Mouse (Mus musculus) CH12.LX (cell line): ENCODE data around the gene Rab4b. TPM values are rescaled to one million over a fixed set of nuclear protein-coding genes. Genes with fewer than 3 reads are reported as not detected.

ENCODE experiments used
- DNase-seq: peaks from one replicate; pipeline ENCODE4 v3.0.0-alpha.2; 2013; ENCODE audit errors: extremely low read depth
- H3K27ac ChIP-seq: 2 replicates; pipeline ENCODE4 v1.5.1; 2012; ENCODE audit warnings: low read depth, mild to moderate bottlenecking, control low read depth, moderate library complexity; ENCODE audit not compliant: insufficient read depth
- H3K27me3 ChIP-seq: replicated peaks from 2 replicates; pipeline ENCODE3; 2012; ENCODE audit warnings: inconsistent platforms
- H3K36me3 ChIP-seq, 2 experiments: replicated peaks in 1 of 2; 2 replicates each; pipeline versions ENCODE3 to v1.6.1; 2012; ENCODE audit warnings: inconsistent platforms in 1 of 2, low read length in 1 of 2, mild to moderate bottlenecking in 1 of 2, mixed read lengths in 1 of 2, moderate library complexity in 1 of 2; ENCODE audit not compliant: control insufficient read depth in 1 of 2, insufficient read depth in 1 of 2
- H3K4me1 ChIP-seq, 2 experiments: 2 replicates each; pipeline ENCODE4 v1.6.1; 2012; ENCODE audit warnings: inconsistent platforms in 1 of 2, moderate library complexity in 1 of 2; ENCODE audit not compliant: insufficient read depth in 2 of 2, control insufficient read depth in 1 of 2
- H3K4me2 ChIP-seq: 2 replicates; pipeline ENCODE4 v1.6.1; 2012; ENCODE audit warnings: low read depth, mild to moderate bottlenecking, control low read depth; ENCODE audit not compliant: poor library complexity, insufficient read depth, severe bottlenecking
- H3K4me3 ChIP-seq, 3 experiments: fragments of 150-350 bp in 1 of 3; sonication (generic) in 1 of 3; replicated peaks in 1 of 3; 2 replicates each; pipeline versions ENCODE3 to v1.5.1; 2011 to 2012; ENCODE audit warnings: low read depth in 2 of 3, low read length in 2 of 3, mild to moderate bottlenecking in 2 of 3, moderate library complexity in 2 of 3, control low read depth in 1 of 3, improper control_type of control experiment in 1 of 3, inconsistent platforms in 1 of 3, mixed read lengths in 1 of 3; ENCODE audit not compliant: poor library complexity in 1 of 3
- H3K79me2 ChIP-seq: replicated peaks from 2 replicates; pipeline ENCODE4 v1.6.1; 2012; ENCODE audit warnings: mild to moderate bottlenecking, moderate library complexity; ENCODE audit not compliant: control insufficient read depth, poor library complexity, insufficient read depth, severe bottlenecking; ENCODE audit errors: extremely low read depth
- H3K9ac ChIP-seq: 2 replicates; pipeline ENCODE4 v1.6.1; 2012; ENCODE audit warnings: low read depth, mild to moderate bottlenecking, control low read depth, moderate library complexity; ENCODE audit not compliant: insufficient read depth
- H3K9me3 ChIP-seq: replicated peaks from 2 replicates; pipeline ENCODE3; 2012; ENCODE audit warnings: low read length, inconsistent platforms, mixed read lengths
- BHLHE40 ChIP-seq: IDR thresholded peaks from 2 replicates; pipeline ENCODE4 v1.6.1; 2011; ENCODE audit warnings: mild to moderate bottlenecking, low read depth, low read length, improper control_type of control experiment
- CHD1 ChIP-seq: IDR thresholded peaks from 2 replicates; pipeline ENCODE4 v1.6.1; 2012; ENCODE audit warnings: low read depth, low read length, improper control_type of control experiment, inconsistent platforms
- CHD2 ChIP-seq: IDR thresholded peaks from 2 replicates; pipeline ENCODE4 v1.6.1; 2011; ENCODE audit warnings: low read length, improper control_type of control experiment
- CTCF ChIP-seq, 2 experiments: IDR thresholded peaks in 1 of 2; conservative IDR thresholded peaks in 1 of 2; 2 replicates each; pipeline ENCODE4 v1.5.1; 2011 to 2012; ENCODE audit warnings: low read depth in 2 of 2, low read length in 2 of 2, improper control_type of control experiment in 1 of 2, inconsistent platforms in 1 of 2, mild to moderate bottlenecking in 1 of 2, moderate library complexity in 1 of 2
- E2F4 ChIP-seq: IDR thresholded peaks from 2 replicates; pipeline ENCODE4 v1.6.1; 2011; ENCODE audit warnings: low read depth, low read length, improper control_type of control experiment; ENCODE audit not compliant: insufficient replicate concordance
- EP300 ChIP-seq: IDR thresholded peaks from 2 replicates; pipeline ENCODE4 v1.6.1; 2011; ENCODE audit warnings: low read length, improper control_type of control experiment
- ETS1 ChIP-seq: conservative IDR thresholded peaks from 2 replicates; pipeline ENCODE4 v1.6.1; 2012; ENCODE audit warnings: low read depth, mild to moderate bottlenecking, inconsistent platforms, low read length, improper control_type of control experiment, moderate library complexity
- GABPA ChIP-seq: IDR thresholded peaks from 2 replicates; pipeline ENCODE4 v1.6.1; 2012; ENCODE audit warnings: low read depth, low read length, improper control_type of control experiment, inconsistent platforms; ENCODE audit not compliant: insufficient replicate concordance
- JUND ChIP-seq: conservative IDR thresholded peaks from 2 replicates; pipeline ENCODE4 v1.6.1; 2011; ENCODE audit warnings: low read depth, low read length, improper control_type of control experiment
- MEF2A ChIP-seq: IDR thresholded peaks from 2 replicates; pipeline ENCODE4 v1.6.1; 2014; ENCODE audit warnings: low read depth, mild to moderate bottlenecking, inconsistent platforms, low read length, improper control_type of control experiment, borderline replicate concordance
- MXI1 ChIP-seq: IDR thresholded peaks from 2 replicates; pipeline ENCODE4 v1.6.1; 2011; ENCODE audit warnings: mild to moderate bottlenecking, low read depth, low read length, improper control_type of control experiment
- MYC ChIP-seq: IDR thresholded peaks from 2 replicates; pipeline ENCODE4 v1.6.1; 2011; ENCODE audit warnings: low read depth, mild to moderate bottlenecking, improper control_type of control experiment, low read length
- NRF1 ChIP-seq: IDR thresholded peaks from 2 replicates; pipeline ENCODE4 v1.6.1; 2014; ENCODE audit warnings: low read depth, mild to moderate bottlenecking, inconsistent platforms, low read length, improper control_type of control experiment, moderate library complexity
- PAX5 ChIP-seq: IDR thresholded peaks from 2 replicates; pipeline ENCODE4 v1.6.1; 2012; ENCODE audit warnings: low read length, inconsistent platforms, mixed read lengths
- POLR2A ChIP-seq: IDR thresholded peaks from 2 replicates; pipeline ENCODE4 v1.6.1; 2011; ENCODE audit warnings: low read depth, mild to moderate bottlenecking, improper control_type of control experiment, low read length
- RAD21 ChIP-seq: IDR thresholded peaks from 2 replicates; pipeline ENCODE4 v1.6.1; 2011; ENCODE audit warnings: low read depth, mild to moderate bottlenecking, low read length, improper control_type of control experiment, moderate library complexity
- RCOR1 ChIP-seq: conservative IDR thresholded peaks from 2 replicates; pipeline ENCODE4 v1.6.1; 2012; ENCODE audit warnings: low read depth, mild to moderate bottlenecking, inconsistent platforms, low read length, improper control_type of control experiment
- SIN3A ChIP-seq: IDR thresholded peaks from 2 replicates; pipeline ENCODE4 v1.6.1; 2012; ENCODE audit warnings: low read length, improper control_type of control experiment, inconsistent platforms
- TCF12 ChIP-seq: IDR thresholded peaks from 2 replicates; pipeline ENCODE4 v1.6.1; 2014; ENCODE audit warnings: low read depth, mild to moderate bottlenecking, inconsistent platforms, low read length, improper control_type of control experiment
- UBTF ChIP-seq: IDR thresholded peaks from 2 replicates; pipeline ENCODE4 v1.6.1; 2012; ENCODE audit warnings: low read depth, mild to moderate bottlenecking, inconsistent platforms, low read length, improper control_type of control experiment, moderate library complexity
- USF1 ChIP-seq: IDR thresholded peaks from 2 replicates; pipeline ENCODE4 v1.6.1; 2014; ENCODE audit warnings: low read depth, mild to moderate bottlenecking, inconsistent platforms, low read length, improper control_type of control experiment
- ZNF384 ChIP-seq: IDR thresholded peaks from 2 replicates; pipeline ENCODE4 v1.6.1; 2012; ENCODE audit warnings: low read depth, low read length, improper control_type of control experiment, inconsistent platforms
- dilution Hi-C: fragments of 300-500 bp; cut with MboI; formaldehyde crosslinking; loops from 2 replicates; pipeline ENCODE4 v1.14.3; 2020; ENCODE audit warnings: low sequenced_read_pairs; ENCODE audit not compliant: extremely low pct_unique_long_range_greater_than_20kb, extremely low pct_ligation_motif_present
- in situ Hi-C: fragments of 300-500 bp; cut with MboI; formaldehyde crosslinking; loops from 3 replicates; pipeline ENCODE4 v1.14.3; 2019; ENCODE audit warnings: low sequenced_read_pairs, low pct_ligation_motif_present, low pct_unique_long_range_greater_than_20kb, mixed read lengths
- polyA plus RNA-seq: library from polyadenylated mRNA; unstranded; fragments of >175 nt; gene quantifications from 2 replicates; pipeline ENCODE4 v1.2.1, GENCODE M21; 2012; ENCODE audit warnings: low read depth; ENCODE audit not compliant: insufficient read length
- total RNA-seq, 2 experiments: library from RNA; depleted of rRNA; stranded (reverse); fragments of 300-350 nt in 1 of 2; fragments of >200 nt in 1 of 2; gene quantifications; 2 replicates each; pipeline ENCODE4 v1.2.3; 2012 to 2014

Gene Rab4b
- total and polyA plus RNA-seq, 3 experiments = 26.2 to 85.5 (median 39.4) TPM

DNA sequence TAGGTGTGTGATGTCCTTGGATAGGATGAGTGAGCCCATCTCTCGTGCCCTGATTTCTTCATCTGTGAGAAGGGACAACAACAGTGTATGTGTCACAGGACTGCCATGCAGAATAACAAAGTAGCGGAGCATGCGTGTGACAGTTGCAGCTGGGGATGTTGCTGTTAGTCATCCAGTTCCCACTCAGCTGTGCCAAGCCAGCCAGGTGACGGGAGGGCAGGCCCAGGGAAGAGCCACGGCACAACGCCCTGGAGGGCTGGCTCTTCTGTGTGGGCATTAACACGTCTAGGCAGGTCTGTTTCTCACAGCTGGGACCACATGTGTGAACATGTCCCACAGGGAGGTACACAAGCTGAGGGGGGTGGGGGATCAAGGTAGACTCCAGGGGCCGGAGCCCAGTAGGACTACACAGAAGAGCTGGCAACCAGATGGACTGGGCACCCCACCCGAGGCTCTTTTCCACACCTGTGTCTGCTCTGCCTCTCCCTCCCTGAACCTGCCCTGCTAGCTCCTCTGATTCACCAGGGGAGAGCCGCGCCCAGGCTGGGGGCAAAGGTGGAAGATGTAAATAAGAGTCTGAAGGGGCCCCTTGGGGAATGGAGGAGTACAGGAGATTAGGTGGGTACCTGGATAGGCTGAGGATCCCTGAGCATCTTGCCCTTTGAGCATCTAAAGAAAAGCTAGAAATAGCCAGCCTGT lies 46.3 kb upstream of the Rab4b start:
- peak overlapping the region; percentile 22; the same call in 1 of the 2 replicates for H3K9ac ChIP-seq
- peak; percentile 77 for TF ChIP-seq NRF1
- no peak for TF ChIP-seq CTCF (conservative IDR thresholded peaks at IDR 0.05 in 1 of 2, IDR thresholded peaks at IDR 0.05 in 1 of 2; ENCODE audit: low read depth in 2 of 2, low read length in 2 of 2)
- TF ChIP-seq BHLHE40 = peak; percentile 33; the same call in 1 of the 2 replicates
- TF ChIP-seq CHD2 = no peak
- TF ChIP-seq SIN3A = peak; percentile 81
- TF ChIP-seq ETS1 = peak; percentile 88
- TF ChIP-seq CHD1 = peak; percentile 90; the same call in 1 of the 2 replicates
- peak; percentile 45; the same call in 1 of the 2 replicates for TF ChIP-seq TCF12
- TF ChIP-seq MXI1 = peak; percentile 32; the same call in 1 of the 2 replicates
- no peak for TF ChIP-seq UBTF
- peak; percentile 18 for DNase-seq
- no peaks in the 10 kb centered on the region for H3K9me3 ChIP-seq
- in situ Hi-C loops = loop anchor here (5.0 kb wide), 2 partner anchors 33 to 63 kb away; no protein-coding TSS in a partner anchor
- H3K27ac ChIP-seq = peak overlapping the region; percentile 1; the same call in 1 of the 2 replicates
- peak overlapping the region; percentile 16 to 47 (median 30) for H3K4me3 ChIP-seq
- dilution Hi-C loops = no loop called here
- peaks cover 19 to 63% of the 10 kb centered on the region in 2 experiments for H3K4me1 ChIP-seq
- H3K27me3 ChIP-seq = no peaks in the 10 kb centered on the region
- peaks cover 14% of the 10 kb centered on the region; the same call in 1 of the 2 replicates for H3K79me2 ChIP-seq
- peak overlapping the region; percentile 78 for H3K4me2 ChIP-seq
- peaks cover 0 to 36% of the 10 kb centered on the region in 2 experiments for H3K36me3 ChIP-seq

DNA sequence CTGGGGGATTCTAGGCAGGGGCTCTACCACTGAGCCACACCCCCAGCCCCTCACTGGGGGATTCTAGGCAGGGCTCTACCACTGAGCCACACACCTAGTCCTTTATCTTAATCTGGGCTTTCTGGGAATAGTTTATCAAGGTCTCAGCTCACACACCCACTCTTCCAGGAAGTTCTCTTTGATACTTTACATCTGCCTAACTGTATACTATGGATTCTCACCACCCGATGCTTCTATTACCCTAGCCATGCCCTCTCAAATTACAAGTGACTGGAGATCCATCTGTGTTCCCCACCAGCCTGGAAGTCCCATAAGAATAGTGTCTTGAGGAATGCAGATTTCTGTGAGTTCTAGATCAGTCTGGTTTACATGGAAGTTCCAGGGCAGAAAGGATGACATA lies 43.8 kb upstream of the Rab4b start:
- TF ChIP-seq POLR2A = no peak
- TF ChIP-seq CTCF (conservative IDR thresholded peaks at IDR 0.05 in 1 of 2, IDR thresholded peaks at IDR 0.05 in 1 of 2; ENCODE audit: low read depth in 2 of 2, low read length in 2 of 2) = no peak
- TF ChIP-seq MEF2A = no peak
- no peak overlapping the region for H3K4me2 ChIP-seq
- H3K27me3 ChIP-seq = no peaks in the 10 kb centered on the region
- H3K4me1 ChIP-seq = peaks cover 19 to 58% of the 10 kb centered on the region in 2 experiments
- no peak overlapping the region for H3K4me3 ChIP-seq
- peaks cover 8 to 54% of the 10 kb centered on the region in 2 experiments for H3K36me3 ChIP-seq
- H3K9ac ChIP-seq = no peak overlapping the region
- no peak for DNase-seq
- H3K27ac ChIP-seq = no peak overlapping the region
- in situ Hi-C loops (no loop called here), dilution Hi-C loops (no loop called here)
- H3K79me2 ChIP-seq = peaks cover 14% of the 10 kb centered on the region; the same call in 1 of the 2 replicates
- no peaks in the 10 kb centered on the region for H3K9me3 ChIP-seq

DNA sequence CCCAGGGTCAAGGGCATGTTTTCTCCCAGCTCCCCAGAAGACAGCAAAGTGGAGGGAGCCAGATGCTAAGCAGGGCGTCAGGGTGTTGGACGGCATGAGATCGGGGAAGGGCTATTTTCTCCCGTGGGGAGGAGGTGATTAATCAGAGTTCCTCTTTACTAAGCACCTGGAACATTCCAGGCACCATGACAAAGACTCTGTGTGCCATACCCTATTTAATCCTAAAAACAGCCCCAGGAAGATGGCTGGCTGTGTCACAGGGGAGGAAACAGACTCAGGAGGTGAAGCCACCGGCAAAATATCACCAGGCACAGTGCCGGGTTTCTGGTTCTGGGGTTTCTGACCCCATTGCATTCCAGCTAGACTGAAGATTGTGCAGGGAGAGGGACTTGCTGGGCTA lies 43.2 kb upstream of the Rab4b start:
- in situ Hi-C loops = no loop called here
- H3K27ac ChIP-seq = no peak overlapping the region
- peaks cover 13% of the 10 kb centered on the region; the same call in 1 of the 2 replicates for H3K79me2 ChIP-seq
- no peak overlapping the region for H3K4me3 ChIP-seq
- TF ChIP-seq RAD21 (no peak), POLR2A (no peak), CTCF (conservative IDR thresholded peaks at IDR 0.05 in 1 of 2, IDR thresholded peaks at IDR 0.05 in 1 of 2; ENCODE audit: low read depth in 2 of 2, low read length in 2 of 2) (no peak), GABPA (no peak), SIN3A (no peak), USF1 (no peak), E2F4 (no peak), RCOR1 (no peak), UBTF (no peak), EP300 (no peak), ZNF384 (no peak), CHD1 (no peak), MXI1 (no peak), JUND (no peak), MYC (no peak), PAX5 (no peak)
- no peaks in the 10 kb centered on the region for H3K27me3 ChIP-seq
- no peak overlapping the region for H3K9ac ChIP-seq
- H3K4me1 ChIP-seq = peaks cover 19 to 55% of the 10 kb centered on the region in 2 experiments
- dilution Hi-C loops = no loop called here
- H3K4me2 ChIP-seq = no peak overlapping the region
- peaks cover 12 to 60% of the 10 kb centered on the region in 2 experiments for H3K36me3 ChIP-seq
- H3K9me3 ChIP-seq = no peaks in the 10 kb centered on the region
- no peak for DNase-seq
